Mouse (Mus musculus) gastrocnemius, postnatal 36 days (tissue): ENCODE measurements around the gene Lrrc8e. TPM values are rescaled to one million over a fixed set of nuclear protein-coding genes. Genes with fewer than 3 reads are reported as not detected.

Experiments
- total RNA-seq, 2 experiments: library from RNA; stranded (reverse); gene quantifications; 2 replicates each; pipeline ENCODE4 v1.2.3; 2021

Gene Lrrc8e
- total RNA-seq, 2 experiments from 2014 or later = 0.07 TPM; not detected in 1

Other genes starting within 250 kb of the Lrrc8e start
- gene Cd209f, start 121.0 kb upstream of the Lrrc8e start, total RNA-seq = under 1 TPM; 0.48 to 0.49 TPM
- gene Cd209g, start 92.7 kb upstream of the Lrrc8e start, total RNA-seq = under 1 TPM in 1 of 2 experiments, not detected in 1; 0.33 TPM
- gene Evi5l, start 60.3 kb upstream of the Lrrc8e start, total RNA-seq = 10 to 100 TPM; 12.1 to 12.3 TPM
- gene Prr36, start 9.4 kb upstream of the Lrrc8e start, total RNA-seq = not detected
- gene Map2k7, start 11.9 kb downstream of the Lrrc8e start, total RNA-seq = 10 to 100 TPM; 75.8 to 82.8 TPM
- gene Gm49320, start 12.0 kb downstream of the Lrrc8e start, total RNA-seq = under 1 TPM in 1 of 2 experiments, not detected in 1; 0.20 TPM
- 1 to 10 TPM; 2.5 to 3.0 TPM for gene Tgfbr3l, start 21.4 kb downstream of the Lrrc8e start, total RNA-seq
- gene Snapc2, start 26.3 kb downstream of the Lrrc8e start, total RNA-seq = 10 to 100 TPM; 11.0 to 12.0 TPM
- gene Ctxn1, start 32.4 kb downstream of the Lrrc8e start, total RNA-seq = under 1 TPM; 0.42 to 0.71 TPM
- gene Timm44, start 49.1 kb downstream of the Lrrc8e start, total RNA-seq = 10 to 100 TPM; 71.3 to 74.9 TPM
- 10 to 100 TPM; 16.0 to 16.6 TPM for gene Ccl25, start 98.4 kb downstream of the Lrrc8e start, total RNA-seq
- gene Elavl1, start 98.6 kb downstream of the Lrrc8e start, total RNA-seq = 10 to 100 TPM; 39.5 to 39.7 TPM